Mouse (Mus musculus) hindlimb bud, embryonic 11.5 days (tissue): Measurements from ENCODE around the gene Tifab.

Experiments used
- DNase-seq: peaks from one replicate; pipeline ENCODE4 v3.0.0-alpha.2; 2012; ENCODE audit warnings: low read depth, low spot score; ENCODE audit errors: extremely low spot score

Gene Tifab

DNA sequence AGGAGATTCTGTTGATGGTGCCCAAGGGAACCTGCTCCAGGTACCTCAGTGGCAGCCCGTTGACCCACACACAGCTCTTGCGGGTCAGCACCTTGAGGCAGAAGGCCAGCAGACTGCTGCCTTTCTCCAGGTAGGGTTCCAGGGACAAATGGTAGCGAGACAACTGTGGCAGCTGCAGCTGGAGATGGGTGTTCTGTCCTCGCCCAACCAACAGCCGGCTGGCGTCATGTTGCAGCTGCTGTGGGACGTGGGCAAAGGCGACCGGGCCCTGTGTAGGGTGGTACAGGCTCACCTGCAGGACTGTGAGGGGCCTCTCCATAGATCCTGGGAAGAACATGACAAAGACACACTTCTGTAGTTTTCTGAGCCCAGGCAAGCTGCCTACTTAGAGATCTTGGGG is 2.4 kb downstream of the Tifab start:
- no peak for DNase-seq

DNA sequence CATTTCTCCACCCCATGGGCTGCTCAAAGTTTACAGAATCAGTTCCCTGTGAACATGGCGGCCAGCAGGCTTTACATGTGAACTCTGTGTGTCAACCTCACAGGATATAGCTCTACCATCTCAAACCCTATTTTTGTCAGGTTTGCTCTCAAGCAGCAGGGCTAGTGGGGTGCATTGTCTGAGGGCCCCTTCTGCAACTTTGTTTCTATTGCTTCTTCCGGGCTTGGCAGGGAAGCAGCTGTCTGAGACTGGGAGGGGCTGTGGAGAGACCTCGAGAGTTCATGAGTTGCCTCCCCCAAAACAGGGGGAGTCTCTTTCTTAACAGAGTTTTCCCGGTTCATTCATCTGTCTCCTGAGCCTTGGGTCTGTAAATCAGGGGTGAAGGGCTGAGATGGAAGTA is 2.8 kb downstream of the Tifab start:
- DNase-seq, result no peak

DNA sequence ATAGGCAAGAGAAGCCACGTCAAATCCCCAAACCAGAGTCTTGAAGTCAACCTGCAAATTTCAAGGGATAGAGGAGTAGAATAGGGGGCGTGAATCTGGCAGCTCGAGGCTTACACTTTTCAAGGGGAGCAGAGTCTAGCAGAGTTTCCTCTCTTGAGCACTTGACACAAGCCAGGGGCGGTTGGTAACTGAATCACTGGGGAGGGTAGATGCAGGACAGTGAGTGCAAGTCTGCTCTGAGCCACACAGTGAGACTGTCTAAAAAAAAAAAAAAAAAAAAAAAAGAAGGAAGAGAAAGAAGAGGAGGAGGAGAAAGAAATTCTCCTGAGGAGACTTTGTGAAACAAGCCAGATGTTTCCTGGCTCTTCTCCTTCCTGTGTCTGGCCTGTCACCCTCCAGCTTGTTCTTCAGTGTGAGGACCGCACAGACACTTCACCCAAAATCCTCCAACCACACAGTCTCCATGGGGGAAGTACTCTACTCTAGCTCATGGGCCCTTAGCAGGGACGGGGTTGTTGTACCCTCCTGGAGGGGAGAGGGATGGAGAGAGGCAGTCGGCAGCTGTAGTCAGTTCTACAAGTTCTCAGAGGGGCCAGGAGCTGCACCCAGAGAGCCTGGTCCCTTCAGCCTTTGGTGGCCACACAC is 5.7 kb downstream of the Tifab start:
- no peak for DNase-seq

DNA sequence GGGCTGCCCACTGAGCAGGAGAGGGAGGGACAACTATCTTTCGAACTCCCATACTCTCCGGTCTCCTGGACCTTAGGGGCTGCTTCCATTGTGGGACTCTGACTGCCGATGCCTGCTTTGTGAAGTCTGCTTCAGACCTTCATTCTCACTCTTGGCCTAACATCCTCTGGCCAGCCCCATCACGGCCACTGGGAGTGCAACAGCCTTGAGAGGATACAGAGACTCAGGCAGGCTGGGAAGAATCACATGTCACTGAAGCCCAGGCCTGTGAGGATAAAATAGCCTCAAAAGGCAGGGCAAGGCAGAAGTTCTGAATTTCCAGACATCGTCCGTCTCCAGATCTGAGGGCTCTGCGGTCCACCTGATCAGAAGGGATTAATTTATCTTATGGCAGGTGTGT is 6.6 kb downstream of the Tifab start:
- DNase-seq, result no peak

DNA sequence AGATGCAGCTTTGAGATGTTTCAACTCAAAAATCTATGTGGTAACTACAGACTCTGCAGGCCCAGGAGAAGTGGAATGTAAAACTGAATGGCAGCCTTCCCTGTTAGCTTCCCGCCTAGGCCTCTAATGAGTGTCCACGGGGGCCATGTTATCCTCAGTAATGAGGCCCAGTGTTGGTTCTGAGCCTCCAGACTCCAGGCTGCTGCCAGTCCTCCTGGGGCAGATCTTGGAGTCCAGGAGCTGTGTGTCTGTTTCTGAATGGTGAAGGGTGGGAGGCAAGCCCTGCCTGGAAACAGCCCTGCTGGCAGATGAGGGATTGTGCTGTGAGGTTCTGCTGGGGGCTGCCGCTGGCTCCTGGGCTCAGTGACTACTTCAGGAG is 10.3 kb downstream of the Tifab start:
- DNase-seq, result no peak

DNA sequence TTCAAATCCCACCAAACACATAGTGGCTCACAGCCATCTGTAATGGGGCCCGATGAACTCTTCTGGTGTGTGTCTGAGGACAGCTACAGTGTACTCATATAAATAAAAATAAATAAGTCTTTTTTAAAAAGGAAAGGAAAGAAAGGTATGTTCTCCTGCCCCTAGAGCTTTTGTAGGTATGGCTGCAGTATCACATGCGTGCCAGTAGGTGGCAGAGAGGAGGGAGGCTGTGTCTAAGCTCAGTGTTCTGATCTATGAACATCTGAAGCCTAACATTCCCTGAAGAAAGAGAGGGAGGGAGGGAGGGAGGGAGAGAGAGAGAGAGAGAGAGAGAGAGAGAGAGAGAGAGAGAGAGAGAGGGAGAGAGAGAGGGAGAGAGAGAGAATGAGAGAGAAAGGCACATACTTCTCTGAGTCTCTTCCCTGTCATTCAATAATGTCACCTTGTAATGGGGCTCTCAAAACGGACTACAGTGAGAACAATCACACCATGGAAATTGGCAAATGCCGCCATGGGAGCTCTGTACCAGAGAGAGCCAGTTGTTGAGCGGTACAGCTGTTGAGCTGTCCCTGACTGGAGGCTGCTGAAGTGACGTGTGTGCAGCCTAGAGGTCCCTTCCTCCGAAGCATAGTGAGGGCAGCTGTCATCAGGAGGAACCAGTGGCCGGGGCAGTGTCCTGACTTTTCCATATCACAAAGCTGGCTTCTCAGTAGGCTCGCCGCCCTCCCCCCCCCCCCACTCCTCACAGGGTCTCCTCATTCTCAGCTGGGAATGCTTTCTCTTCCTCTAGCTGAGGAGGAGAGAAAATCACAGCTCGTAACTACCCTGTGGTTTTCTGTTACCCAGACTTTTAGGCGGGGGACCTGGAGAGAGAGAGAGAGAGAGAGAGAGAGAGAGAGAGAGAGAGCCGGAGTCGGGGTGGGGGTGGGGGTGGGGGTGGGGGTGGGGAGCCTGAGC is 11.0 kb downstream of the Tifab start:
- no peak for DNase-seq

DNA sequence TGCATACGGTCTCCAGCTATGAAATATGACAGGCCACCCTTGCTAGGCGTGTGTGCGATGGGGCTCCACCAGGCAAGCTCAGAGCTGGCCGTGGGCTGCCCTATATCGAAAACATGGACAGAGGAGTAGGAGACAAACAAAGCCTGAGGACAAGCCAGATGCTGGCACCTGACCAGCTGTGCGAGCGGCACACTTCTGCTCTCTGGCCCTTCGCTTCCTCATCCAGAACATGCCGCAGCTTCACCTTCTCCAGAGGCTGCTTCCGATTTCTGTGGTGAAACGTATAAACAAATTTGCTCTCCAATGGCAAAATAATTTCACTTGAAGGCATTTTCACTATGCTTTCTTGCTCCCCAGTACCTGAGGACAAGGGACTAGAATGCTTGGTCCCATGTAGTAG is 13.1 kb downstream of the Tifab start:
- DNase-seq, result no peak

DNA sequence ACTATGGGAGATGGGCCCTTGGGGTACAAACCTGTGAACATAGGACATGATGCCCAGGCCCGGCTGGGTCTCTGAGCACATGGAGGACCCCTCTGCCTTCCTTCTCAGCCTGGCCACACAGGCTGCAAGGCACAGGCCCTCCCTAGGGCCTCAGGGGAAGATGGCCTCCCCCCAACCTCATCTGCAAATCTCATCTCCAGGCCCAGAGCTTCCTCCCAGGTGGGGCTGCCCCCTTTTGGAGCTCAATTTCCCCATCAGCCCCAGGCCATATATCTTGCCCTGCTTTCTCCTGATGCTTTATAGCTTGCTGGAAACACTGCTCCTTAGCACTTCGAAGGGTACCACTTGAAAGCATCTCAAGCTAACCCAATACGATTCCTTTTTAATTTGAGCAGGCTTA is 14.3 kb downstream of the Tifab start:
- no peak for DNase-seq

DNA sequence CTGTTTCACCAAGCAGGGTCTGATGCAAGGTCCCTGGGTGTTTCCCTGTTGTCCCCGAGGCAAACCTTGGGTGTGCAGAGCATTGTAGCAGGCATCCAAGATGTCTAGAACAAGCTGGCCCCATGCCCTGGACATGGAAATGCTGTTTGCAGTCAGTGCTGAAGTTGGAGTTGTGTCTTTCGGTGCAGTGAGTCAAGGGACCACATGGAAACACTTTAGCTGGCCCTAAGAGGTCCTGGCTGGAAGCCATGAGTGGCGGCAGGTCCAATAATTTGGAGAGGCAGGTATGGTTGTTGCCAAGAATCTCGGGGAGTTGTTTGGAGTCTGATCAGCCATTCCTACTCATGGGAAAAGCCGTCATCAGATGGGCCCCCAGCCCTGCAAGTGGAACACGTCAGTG is 14.9 kb downstream of the Tifab start:
- DNase-seq, result no peak

DNA sequence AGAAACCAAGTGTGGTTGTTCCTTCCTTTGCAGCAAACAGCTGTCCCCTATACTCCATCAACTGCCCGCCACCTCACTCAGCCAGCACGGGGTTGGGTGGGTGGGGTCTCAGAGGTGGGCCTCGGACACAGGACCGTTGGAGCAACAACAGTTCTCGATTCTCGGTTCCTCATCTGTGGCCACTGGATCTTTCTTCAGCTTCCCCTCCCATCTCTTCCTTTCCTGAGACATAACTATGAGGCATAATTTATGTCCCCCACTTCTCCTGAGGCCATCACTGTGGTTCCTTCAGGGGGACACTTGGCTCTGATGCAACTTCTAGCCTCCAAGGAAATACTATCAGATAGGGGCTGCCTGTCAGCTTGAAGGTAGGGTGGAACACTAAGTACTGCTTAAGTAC is 15.8 kb downstream of the Tifab start:
- no peak for DNase-seq

DNA sequence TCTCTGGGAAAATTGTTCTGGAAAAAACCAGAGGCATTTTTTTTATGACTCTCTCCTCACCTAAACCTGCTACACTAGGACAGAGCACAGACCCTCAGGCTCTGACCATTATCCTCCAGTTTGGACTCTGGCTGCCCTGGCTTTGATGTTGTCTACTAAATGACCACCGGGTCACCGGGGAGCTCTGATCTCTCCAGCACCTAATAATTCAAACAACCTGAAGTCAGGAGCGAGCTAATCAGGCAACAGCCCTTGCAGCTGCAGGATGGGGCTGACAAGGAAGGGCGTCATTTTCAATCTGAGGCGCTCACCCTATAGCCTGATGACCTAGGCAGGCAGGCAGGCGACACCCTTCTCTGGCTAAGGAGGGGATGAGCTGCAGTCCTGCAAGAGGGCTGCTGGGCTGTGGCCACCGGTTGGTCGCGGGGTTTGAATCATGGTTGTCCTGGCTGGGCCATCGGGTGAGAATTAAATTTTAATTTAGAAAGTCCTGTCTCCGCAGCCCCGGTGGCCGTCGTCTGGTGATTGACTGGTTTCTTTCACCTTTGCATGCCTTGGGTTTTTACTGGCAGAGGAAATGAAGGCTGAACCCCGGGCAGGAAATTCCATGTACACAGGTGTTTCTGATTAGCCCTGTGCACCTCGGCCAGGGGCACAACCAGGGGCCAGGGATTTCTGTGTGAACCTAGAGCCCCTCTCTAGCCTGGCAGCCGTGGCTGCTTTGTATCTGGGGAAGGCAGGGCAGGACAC is 18.9 kb downstream of the Tifab start:
- peak; percentile 95 for DNase-seq

DNA sequence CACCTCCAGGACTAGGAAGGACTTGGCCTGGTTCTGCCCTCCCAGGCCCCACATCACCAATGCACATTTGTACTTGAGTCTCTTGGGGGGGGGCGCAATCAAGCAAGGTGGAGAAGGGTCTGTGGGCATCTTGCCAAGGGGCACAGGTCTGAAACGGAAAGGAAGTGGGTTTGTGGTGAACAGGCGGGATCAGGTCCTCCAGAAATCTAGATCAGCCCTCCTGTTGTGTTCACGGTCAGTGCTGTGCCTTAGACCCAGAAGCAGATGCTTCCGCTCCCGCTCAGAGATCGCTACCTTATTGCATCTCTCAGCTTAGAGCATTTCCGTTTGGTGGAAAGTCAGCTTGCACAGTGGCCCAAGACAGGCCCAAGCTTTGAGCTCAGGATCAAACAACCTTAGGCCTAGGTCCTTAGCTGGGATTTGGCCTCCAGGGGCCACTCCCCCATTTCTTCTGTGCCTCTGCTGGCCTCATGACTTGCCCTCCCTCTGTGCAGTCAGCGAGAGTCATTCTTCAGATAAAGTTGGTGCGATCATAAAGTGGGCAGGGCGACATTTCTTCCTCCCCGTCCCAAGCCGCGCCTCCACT is 19.6 kb downstream of the Tifab start:
- no peak for DNase-seq

DNA sequence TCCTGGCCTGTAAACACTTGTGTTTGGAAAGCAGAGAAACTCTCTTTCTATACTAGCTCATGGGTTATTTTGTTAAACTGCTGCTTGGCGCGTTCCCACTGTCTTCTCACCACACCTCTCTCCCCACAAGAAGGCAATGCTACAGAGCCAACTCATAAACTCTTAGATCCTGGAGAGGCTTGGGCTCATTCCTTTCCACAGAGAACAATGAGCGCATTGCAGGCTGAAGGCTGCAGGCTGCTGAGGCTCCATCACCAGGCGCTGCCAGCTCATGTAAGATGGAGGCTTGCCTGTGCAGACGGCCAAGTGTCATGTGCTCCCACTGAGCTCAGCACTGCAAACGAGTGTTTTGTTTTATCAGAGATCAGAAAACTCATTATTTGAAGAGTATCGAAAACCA is 23.0 kb downstream of the Tifab start:
- DNase-seq, result no peak

DNA sequence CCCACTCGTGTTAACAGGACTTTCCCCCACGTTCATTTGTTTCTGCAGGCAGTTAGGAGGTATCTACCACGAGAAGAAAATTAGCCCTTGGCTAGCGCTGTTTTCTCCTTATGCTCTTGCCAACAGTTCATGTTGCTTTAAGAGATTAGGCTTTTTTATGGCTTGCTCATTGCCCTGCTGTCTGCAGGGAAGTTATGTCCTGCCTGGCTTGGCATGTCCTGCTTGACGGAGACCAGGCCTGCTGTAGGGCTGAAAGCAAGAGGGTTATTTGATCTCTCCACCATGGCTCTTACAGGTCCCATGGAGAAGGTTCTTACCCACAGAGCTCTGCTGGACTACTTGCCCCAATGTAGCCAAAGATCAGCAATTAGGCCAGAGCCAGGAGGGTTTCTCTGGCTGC is 23.6 kb downstream of the Tifab start:
- no peak for DNase-seq

DNA sequence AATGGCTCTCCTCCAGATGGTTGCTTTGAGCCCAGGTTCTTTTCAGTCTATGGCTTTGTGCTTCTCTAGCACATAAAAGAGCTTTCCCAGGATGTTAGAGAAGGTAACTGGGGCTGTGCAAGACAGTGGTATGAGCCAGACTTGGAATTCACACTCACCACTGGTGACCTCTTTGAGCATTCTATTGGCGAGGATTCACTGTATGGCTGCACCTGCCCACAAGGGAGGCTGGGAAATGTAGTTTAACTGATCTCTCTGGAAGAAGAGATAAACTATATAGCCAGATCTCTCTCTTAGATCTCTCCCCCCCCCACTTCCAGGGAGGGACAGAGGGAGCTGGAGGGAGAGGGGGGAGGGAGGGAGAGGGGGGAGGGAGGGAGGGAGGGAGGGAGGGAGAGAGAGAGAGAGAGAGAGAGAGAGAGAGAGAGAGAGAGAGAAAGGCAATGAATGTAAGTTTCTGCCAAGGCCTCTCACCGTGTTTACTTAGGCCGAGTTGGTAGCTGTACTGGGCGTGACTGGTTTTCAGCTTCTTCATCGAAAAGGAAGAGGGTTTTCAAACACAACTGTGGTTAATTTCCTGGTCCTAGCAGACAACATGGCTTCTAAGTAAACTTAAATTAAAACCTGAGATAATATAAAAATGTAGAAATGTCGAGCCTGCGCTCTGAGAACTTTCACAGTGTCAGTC is 25.8 kb downstream of the Tifab start:
- no peak for DNase-seq

DNA sequence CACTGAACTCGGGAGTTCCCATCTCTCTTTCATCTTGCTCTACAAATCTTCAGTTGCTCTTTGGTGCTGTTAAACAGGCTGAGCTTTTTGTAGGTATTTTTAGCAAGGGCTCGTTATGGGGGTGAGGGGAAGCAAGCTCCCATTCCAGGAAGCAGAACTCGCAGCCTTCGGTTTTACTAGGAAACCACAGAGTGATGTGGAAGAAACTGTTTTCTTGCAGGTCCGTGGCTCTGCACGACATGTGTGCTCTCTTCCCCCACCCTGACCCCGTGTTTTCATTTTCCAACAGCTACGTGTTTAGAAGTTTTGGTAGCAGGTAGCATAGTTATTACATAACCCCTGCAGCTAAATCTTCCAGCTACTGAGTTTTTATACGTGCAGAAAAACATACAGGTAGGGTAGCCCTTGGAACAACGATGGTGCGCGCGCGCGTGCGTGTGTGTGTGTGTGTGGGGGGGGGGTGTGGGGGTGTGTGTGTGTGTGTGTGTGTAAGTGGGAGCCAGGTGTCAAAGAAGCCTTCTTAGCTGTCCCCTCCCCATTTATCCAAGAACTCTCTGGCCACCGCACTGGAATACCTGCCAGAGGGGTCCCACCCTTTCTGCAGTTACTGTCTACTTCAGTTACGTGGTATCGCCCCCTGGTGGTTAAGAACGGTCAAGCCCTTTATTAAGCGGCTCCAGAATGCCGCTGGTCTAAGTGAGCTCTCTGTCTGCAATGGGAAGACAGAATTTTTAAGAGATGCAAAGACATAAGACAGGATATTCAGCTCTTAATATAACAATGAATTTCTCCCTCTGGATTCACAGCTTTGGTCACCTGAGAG is 27.1 kb downstream of the Tifab start:
- DNase-seq, result peak; percentile 85

DNA sequence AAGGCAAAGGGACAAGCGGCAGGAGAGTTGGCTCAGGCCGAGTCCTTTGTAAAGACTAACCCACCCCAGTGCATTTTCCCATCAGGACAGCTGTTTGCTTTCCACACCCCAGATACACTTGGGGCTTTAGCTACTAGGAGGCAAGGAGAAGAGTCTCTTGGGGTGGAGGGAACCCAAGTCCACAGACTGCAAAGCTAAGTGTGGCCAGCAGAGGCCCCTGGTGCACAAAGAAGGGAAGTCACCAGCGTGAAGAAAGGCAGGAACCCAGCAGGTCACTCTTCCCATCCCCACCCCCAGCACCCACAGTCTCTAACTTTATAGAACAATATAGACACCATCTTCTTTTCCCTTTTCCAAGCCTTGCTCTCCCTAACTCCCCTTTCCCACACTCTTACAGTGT is 33.2 kb downstream of the Tifab start:
- DNase-seq, result no peak

DNA sequence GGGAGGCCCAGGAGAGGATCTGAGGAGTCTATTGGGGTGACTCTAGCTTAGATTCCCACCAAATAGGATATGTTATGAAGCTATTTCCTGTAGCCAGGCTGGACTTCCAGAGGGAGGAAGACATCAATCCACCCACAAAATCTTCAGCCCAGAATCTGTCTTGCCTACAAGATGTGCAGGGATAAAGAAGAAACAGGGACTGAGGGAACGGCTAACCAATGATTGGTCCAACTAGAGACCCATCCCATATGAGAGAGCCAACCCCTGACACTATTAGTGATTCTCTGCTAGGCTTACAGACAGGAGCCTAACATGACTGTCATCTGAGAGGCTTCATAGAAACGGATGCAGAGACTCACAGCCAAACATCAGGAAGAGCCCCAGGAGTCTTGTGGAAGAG is 34.7 kb downstream of the Tifab start:
- DNase-seq, result no peak

DNA sequence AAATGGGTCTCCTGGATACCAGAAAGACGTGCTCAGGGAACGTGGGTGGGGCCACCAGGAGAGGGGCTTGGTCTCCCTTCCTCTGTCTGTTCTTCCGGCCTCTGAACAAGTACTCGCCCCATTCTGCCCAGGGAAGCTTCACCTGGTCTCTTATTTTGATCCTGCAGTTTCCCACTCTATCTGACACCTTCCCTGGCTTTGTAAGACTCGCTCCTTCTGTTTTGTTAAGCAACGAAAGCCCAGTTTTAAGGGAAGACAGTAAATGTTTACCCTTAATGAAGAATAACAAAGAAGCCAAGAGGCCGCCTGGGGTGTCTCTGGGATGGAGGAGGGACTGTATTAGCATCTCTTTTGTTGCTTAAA is 35.6 kb downstream of the Tifab start:
- no peak for DNase-seq
